Mouse (Mus musculus): Measurements from ENCODE around the gene Gm10762. TPM values are rescaled to one million over a fixed set of nuclear protein-coding genes. Genes with fewer than 3 reads are reported as not detected.

The Gm10762 gene
- polyA plus RNA-seq, 1 experiment = 18.4 TPM

DNA sequence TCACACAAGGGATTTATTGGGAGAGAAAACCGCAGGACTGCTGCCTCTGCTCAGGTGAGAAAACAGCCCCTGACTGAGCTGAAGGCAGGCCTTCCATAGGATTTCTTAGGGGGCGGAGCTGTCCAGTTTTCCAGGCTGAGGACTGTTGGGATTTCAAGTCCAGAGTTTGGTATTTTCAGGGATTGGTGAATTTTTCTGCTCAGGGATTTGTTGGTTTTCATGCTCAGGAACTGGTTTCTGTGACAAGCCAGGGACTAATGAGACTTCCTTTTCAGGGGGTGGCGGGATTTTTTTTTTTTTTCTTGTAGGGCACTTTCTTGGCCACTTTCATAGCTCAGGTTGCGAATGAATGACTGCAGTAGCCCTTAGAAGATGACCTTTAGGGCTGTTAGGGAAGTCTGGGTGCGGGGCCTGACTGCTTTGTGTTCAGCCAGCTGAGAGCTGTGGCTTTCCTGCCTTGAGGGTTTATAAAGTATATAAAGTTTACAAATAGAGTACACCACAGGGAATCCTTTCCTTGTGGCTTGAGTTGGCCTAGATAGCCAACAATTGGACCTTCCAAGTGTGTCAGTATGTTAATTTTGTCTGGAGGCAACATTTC, 1.9 kb downstream of the Gm10762 start:
- peak; percentile 47 for DNase-seq (ENCODE audit: low read depth)
- TF ChIP-seq POLR2A (IDR thresholded peaks at IDR 0.05; ENCODE audit: borderline replicate concordance, extremely low read depth, insufficient read depth, insufficient read length, poor library complexity, severe bottlenecking) (no peak), CTCF (IDR thresholded peaks at IDR 0.05; ENCODE audit: borderline replicate concordance, extremely low read depth, insufficient read depth, insufficient read length) (no peak)

- TF ChIP-seq CTCF (IDR thresholded peaks at IDR 0.05; ENCODE audit: borderline replicate concordance, extremely low read depth, insufficient read depth, insufficient read length) (no peak), POLR2A (IDR thresholded peaks at IDR 0.05; ENCODE audit: borderline replicate concordance, extremely low read depth, insufficient read depth, insufficient read length, poor library complexity, severe bottlenecking) (no peak)
These were observed 13.3 kb downstream of the Gm10762 start for GRCm38 (mm10) chr2:128954186-128954585.

GRCm38 (mm10) chr2:128947962-128948588, 19.4 kb downstream of the Gm10762 start:
- TF ChIP-seq CTCF (IDR thresholded peaks at IDR 0.05; ENCODE audit: borderline replicate concordance, extremely low read depth, insufficient read depth, insufficient read length) (peak; percentile 64; the same call in 1 of the 2 replicates), POLR2A (IDR thresholded peaks at IDR 0.05; ENCODE audit: borderline replicate concordance, extremely low read depth, insufficient read depth, insufficient read length, poor library complexity, severe bottlenecking) (no peak)
- DNase-seq (ENCODE audit: low read depth) = peak; percentile 85

More at GRCm38 (mm10) chr2:128954186-128954585, 13.3 kb downstream of the Gm10762 start:
- DNase-seq (ENCODE audit: low read depth) = no peak

- DNase-seq (ENCODE audit: low read depth) = peak; percentile 98
- peak; percentile 92 for TF ChIP-seq POLR2A (IDR thresholded peaks at IDR 0.05; ENCODE audit: borderline replicate concordance, extremely low read depth, insufficient read depth, insufficient read length, poor library complexity, severe bottlenecking)
- no peak for TF ChIP-seq CTCF (IDR thresholded peaks at IDR 0.05; ENCODE audit: borderline replicate concordance, extremely low read depth, insufficient read depth, insufficient read length)
These were observed 23.7 kb downstream of the Gm10762 start, which contains the start of gene Zc3h8 for GRCm38 (mm10) chr2:128943538-128944528. Gene Zc3h8, minus strand, starts transcription at chr2:128944077.

GRCm38 (mm10) chr2:128936256-128936655, 31.3 kb downstream of the Gm10762 start:
- TF ChIP-seq POLR2A (IDR thresholded peaks at IDR 0.05; ENCODE audit: borderline replicate concordance, extremely low read depth, insufficient read depth, insufficient read length, poor library complexity, severe bottlenecking) (no peak), CTCF (IDR thresholded peaks at IDR 0.05; ENCODE audit: borderline replicate concordance, extremely low read depth, insufficient read depth, insufficient read length) (no peak)
- no peak for DNase-seq (ENCODE audit: low read depth)

- TF ChIP-seq CTCF (IDR thresholded peaks at IDR 0.05; ENCODE audit: borderline replicate concordance, extremely low read depth, insufficient read depth, insufficient read length) = no peak
- TF ChIP-seq POLR2A (IDR thresholded peaks at IDR 0.05; ENCODE audit: borderline replicate concordance, extremely low read depth, insufficient read depth, insufficient read length, poor library complexity, severe bottlenecking) = no peak
- DNase-seq (ENCODE audit: low read depth) = no peak
These were observed 36.8 kb downstream of the Gm10762 start for GRCm38 (mm10) chr2:128930704-128931103.

GRCm38 (mm10) chr2:128928446-128928845, 39.1 kb downstream of the Gm10762 start:
- TF ChIP-seq POLR2A (IDR thresholded peaks at IDR 0.05; ENCODE audit: borderline replicate concordance, extremely low read depth, insufficient read depth, insufficient read length, poor library complexity, severe bottlenecking) (no peak), CTCF (IDR thresholded peaks at IDR 0.05; ENCODE audit: borderline replicate concordance, extremely low read depth, insufficient read depth, insufficient read length) (no peak)
- no peak for DNase-seq (ENCODE audit: low read depth)

GRCm38 (mm10) chr2:128924799-128925198, 42.7 kb downstream of the Gm10762 start:
- TF ChIP-seq CTCF (IDR thresholded peaks at IDR 0.05; ENCODE audit: borderline replicate concordance, extremely low read depth, insufficient read depth, insufficient read length) (no peak), POLR2A (IDR thresholded peaks at IDR 0.05; ENCODE audit: borderline replicate concordance, extremely low read depth, insufficient read depth, insufficient read length, poor library complexity, severe bottlenecking) (no peak)

More at GRCm38 (mm10) chr2:128924799-128925198, 42.7 kb downstream of the Gm10762 start:
- no peak for DNase-seq (ENCODE audit: low read depth)

Other genes with a start within 250 kb of the Gm10762 start
- gene Tmem87b, start 149.6 kb downstream of the Gm10762 start, polyA plus RNA-seq (2012; rRNA removed) = 26.6 and 28.3 TPM in 2 replicates
- gene Fbln7, start 104.7 kb downstream of the Gm10762 start, polyA plus RNA-seq (2012; rRNA removed) = 1.3 and 1.7 TPM in 2 replicates
- gene Zc3h8, start 23.6 kb downstream of the Gm10762 start, polyA plus RNA-seq (2012; rRNA removed) = 6.3 and 8.7 TPM in 2 replicates
- 2.4 and 4.0 TPM in 2 replicates for gene Zc3h6, start 323 bp downstream of the Gm10762 start, polyA plus RNA-seq (2012; rRNA removed)
- 0.78 and 0.90 TPM in 2 replicates for gene Vinac1, start 80.4 kb upstream of the Gm10762 start, polyA plus RNA-seq (2012; rRNA removed)
- 22.3 and 30.4 TPM in 2 replicates for gene Ttl, start 98.2 kb upstream of the Gm10762 start, polyA plus RNA-seq (2012; rRNA removed)
- gene Polr1b, start 133.3 kb upstream of the Gm10762 start, polyA plus RNA-seq (2012; rRNA removed) = 34.4 and 34.9 TPM in 2 replicates
- gene Chchd5, start 162.0 kb upstream of the Gm10762 start, polyA plus RNA-seq (2012; rRNA removed) = 23.4 and 31.6 TPM in 2 replicates
- gene Slc20a1, start 231.0 kb upstream of the Gm10762 start, polyA plus RNA-seq (2012; rRNA removed) = 57.3 and 72.7 TPM in 2 replicates

Measured in brain, embryonic 14.5 days (tissue).